Mouse (Mus musculus) central nervous system, embryonic 18 days (tissue): ENCODE measurements around the gene Ahr. TPM values are rescaled to one million over a fixed set of nuclear protein-coding genes. Genes with fewer than 3 reads are reported as not detected.

Source experiments
- polyA plus RNA-seq: library from polyadenylated mRNA; depleted of rRNA; stranded (reverse); fragments of >200 nt; gene quantifications from 2 replicates; pipeline ENCODE4 v1.2.3, GENCODE M21; 2012; rRNA removed

Gene Ahr
- 3.3 and 4.0 TPM in 2 replicates for polyA plus RNA-seq

DNA sequence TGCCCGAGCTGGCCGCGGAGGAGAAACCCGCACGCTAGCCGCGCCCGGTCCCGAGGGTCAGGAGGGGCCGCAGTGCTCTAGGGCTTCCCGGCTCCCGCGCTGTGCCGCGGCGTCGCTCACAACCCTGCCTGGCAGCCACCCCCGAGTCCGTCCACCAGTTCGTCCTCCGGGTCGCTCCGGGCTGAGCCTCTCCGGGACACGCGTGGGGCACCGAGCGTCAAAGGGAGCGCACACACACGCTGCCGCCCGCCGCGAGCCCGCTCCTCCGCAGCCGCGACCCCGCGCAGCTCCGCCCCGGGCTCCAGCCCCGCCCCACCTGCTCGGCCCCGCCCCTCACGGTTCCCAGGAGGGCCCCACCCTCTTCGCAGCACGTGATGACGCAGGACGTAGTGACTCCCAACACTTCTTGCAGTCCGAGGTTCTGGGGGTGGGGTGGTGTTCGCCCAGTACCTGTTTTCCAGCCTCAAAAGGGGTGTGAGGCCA lies at the start of gene Ahr:
Gene Ahr, minus strand, starts transcription at position 285 of the 483 bp plus-strand sequence.

